Mouse (Mus musculus) small intestine, adult 2 months (tissue): ENCODE measurements at regions not wholly inside any gene's neighbourhood (a gene's known extent, or its start where the extent isn't known, plus 50 kb on each side); places are given as distances from the start of the nearest gene placed in this dataset.

Experiments used
- CTCF ChIP-seq: fragments of 200-500 bp; IDR thresholded peaks from 2 replicates; pipeline ENCODE4 v1.5.1; 2012; ENCODE audit warnings: low read depth, mild to moderate bottlenecking, control low read depth, inconsistent platforms, low read length, moderate library complexity, mixed read lengths; ENCODE audit not compliant: insufficient replicate concordance, insufficient read length; ENCODE audit errors: extremely low read depth
- POLR2A ChIP-seq: fragments of 200-500 bp; IDR thresholded peaks from 2 replicates; pipeline ENCODE4 v1.6.1; 2012; ENCODE audit warnings: low read depth, mild to moderate bottlenecking, control low read depth, inconsistent platforms, low read length, moderate library complexity

DNA sequence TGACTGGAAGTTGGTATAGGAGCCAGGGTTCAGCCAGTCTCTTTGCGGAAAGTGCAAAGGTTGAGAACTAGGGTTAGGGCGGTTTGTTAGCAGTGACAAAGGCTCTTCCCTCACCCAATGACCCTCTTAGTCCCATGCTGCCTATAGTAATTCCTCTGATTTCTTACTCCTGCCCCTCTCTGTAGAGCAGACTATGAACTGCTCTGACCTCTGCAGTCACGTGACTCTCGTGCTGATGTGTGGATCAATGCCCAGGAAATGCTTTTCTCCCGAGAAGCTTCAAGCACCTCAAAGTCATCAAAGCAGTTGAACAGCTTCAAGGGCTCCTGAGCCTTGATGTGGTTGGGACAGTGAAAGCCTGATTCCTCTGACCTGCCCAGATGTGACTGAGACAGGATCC, 57.5 kb upstream of the St6galnac3 start:
- TF ChIP-seq CTCF (no peak), POLR2A (no peak)
